Mouse (Mus musculus): ENCODE measurements around the gene Foxd3.

Foxd3 gene

GRCm38 (mm10) chr4:99656605-99657429 lies 718 bp downstream of the Foxd3 start:
- no peak for ATAC-seq (ENCODE audit: insufficient number of reproducible peaks, low FRiP score, low TSS enrichment)

GRCm38 (mm10) chr4:99657430-99657820 lies 1.3 kb downstream of the Foxd3 start:
- no peak for ATAC-seq (ENCODE audit: insufficient number of reproducible peaks, low FRiP score, low TSS enrichment)

- no peak for ATAC-seq (ENCODE audit: insufficient number of reproducible peaks, low FRiP score, low TSS enrichment)
These were observed 1.9 kb downstream of the Foxd3 start for GRCm38 (mm10) chr4:99657831-99658470.

- ATAC-seq (ENCODE audit: insufficient number of reproducible peaks, low FRiP score, low TSS enrichment), result no peak
These were observed 2.8 kb downstream of the Foxd3 start for GRCm38 (mm10) chr4:99658881-99659280.

- no peak for ATAC-seq (ENCODE audit: insufficient number of reproducible peaks, low FRiP score, low TSS enrichment)
These were observed 3.4 kb downstream of the Foxd3 start for GRCm38 (mm10) chr4:99659361-99660072.

- ATAC-seq (ENCODE audit: insufficient number of reproducible peaks, low FRiP score, low TSS enrichment), result no peak
These were observed 4.0 kb downstream of the Foxd3 start for GRCm38 (mm10) chr4:99660073-99660611.

GRCm38 (mm10) chr4:99660981-99661380 lies 4.9 kb downstream of the Foxd3 start:
- ATAC-seq (ENCODE audit: insufficient number of reproducible peaks, low FRiP score, low TSS enrichment), result no peak

GRCm38 (mm10) chr4:99661956-99662355 lies 5.9 kb downstream of the Foxd3 start:
- no peak for ATAC-seq (ENCODE audit: insufficient number of reproducible peaks, low FRiP score, low TSS enrichment)

- ATAC-seq (ENCODE audit: insufficient number of reproducible peaks, low FRiP score, low TSS enrichment), result no peak
These were observed 6.3 kb downstream of the Foxd3 start for GRCm38 (mm10) chr4:99662431-99662830.

- no peak for ATAC-seq (ENCODE audit: insufficient number of reproducible peaks, low FRiP score, low TSS enrichment)
These were observed 6.9 kb downstream of the Foxd3 start for GRCm38 (mm10) chr4:99662841-99663567.

GRCm38 (mm10) chr4:99663710-99664109 lies 7.6 kb downstream of the Foxd3 start:
- no peak for ATAC-seq (ENCODE audit: insufficient number of reproducible peaks, low FRiP score, low TSS enrichment)

GRCm38 (mm10) chr4:99670203-99670851 lies 14.2 kb downstream of the Foxd3 start:
- ATAC-seq (ENCODE audit: insufficient number of reproducible peaks, low FRiP score, low TSS enrichment), result no peak

- ATAC-seq (ENCODE audit: insufficient number of reproducible peaks, low FRiP score, low TSS enrichment), result no peak
These were observed 19.1 kb downstream of the Foxd3 start for GRCm38 (mm10) chr4:99675191-99675590.

GRCm38 (mm10) chr4:99683941-99684340 lies 27.8 kb downstream of the Foxd3 start:
- ATAC-seq (ENCODE audit: insufficient number of reproducible peaks, low FRiP score, low TSS enrichment), result no peak

GRCm38 (mm10) chr4:99686308-99686707 lies 30.2 kb downstream of the Foxd3 start:
- no peak for ATAC-seq (ENCODE audit: insufficient number of reproducible peaks, low FRiP score, low TSS enrichment)

All from cerebellum, adult (tissue).